Mouse (Mus musculus): ENCODE data around the gene Nr4a3.

Gene Nr4a3

DNA sequence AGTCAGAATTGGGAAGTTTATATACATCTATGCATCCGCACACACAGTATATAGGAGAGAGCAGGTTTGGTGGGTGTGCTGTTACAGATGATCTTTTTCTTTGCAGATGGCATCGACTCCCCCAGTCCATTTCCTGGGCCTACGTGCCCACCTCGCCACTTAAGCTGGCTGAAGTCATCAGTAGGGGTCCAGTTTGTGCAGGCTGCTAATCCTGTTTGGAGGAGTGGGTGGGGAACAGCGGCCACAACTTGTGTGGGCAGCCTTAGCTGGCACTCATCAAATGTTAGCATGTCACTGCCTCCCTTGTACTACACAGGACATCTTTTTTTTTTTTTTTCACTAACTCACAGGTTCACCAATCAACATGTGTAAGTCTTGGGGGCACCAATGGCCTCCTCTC lies 5.5 kb downstream of the Nr4a3 start:
- DNase-seq, result no peak

DNA sequence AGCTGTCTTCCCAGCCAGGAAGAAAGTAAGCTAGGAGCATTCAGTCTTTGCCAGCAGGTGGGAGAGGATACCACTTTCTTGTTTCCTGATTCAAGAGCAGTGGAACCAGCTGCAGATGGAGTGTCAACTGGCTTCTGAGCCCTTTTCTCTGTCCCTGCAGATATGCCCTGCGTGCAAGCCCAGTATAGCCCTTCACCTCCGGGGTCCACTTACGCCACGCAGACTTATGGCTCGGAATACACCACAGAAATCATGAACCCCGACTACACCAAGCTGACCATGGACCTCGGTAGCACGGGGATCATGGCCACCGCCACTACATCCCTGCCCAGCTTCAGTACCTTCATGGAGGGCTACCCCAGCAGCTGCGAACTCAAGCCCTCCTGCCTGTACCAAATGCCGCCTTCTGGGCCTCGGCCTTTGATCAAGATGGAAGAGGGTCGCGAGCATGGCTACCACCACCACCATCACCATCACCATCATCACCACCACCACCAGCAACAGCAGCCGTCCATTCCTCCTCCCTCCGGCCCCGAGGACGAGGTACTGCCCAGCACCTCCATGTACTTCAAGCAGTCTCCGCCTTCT lies 6.2 kb downstream of the Nr4a3 start:
- DNase-seq, result no peak

DNA sequence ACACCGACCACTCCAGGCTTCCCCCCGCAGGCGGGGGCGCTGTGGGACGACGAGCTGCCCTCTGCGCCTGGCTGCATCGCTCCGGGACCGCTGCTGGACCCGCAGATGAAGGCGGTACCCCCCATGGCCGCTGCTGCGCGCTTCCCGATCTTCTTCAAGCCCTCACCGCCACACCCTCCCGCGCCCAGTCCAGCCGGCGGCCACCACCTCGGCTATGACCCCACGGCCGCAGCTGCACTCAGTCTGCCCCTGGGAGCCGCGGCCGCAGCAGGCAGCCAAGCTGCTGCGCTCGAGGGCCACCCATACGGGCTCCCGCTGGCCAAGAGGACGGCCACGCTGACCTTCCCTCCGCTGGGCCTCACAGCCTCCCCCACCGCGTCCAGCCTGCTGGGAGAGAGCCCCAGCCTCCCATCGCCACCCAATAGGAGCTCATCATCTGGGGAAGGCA lies 6.7 kb downstream of the Nr4a3 start:
- DNase-seq, result peak in 1 of 2 experiments; percentile 14

DNA sequence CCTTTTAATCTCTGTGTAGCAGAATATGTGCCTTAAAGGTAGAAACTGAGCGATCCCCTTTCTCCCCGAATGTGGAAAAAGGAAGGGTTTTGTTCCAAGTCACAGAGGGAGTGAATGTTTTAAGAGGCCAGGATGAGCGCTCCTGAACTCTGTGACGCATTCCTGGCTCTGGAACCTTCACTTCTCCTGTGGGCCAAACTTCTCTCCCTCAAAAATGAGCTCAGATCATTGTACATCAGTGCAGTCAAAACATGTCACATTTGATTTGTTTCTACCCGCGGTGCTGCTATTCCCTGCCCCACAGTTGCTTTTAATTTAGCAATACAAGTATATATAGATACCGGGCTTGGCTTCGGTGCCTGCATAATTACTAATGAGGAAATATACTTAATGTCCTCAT lies 16.8 kb downstream of the Nr4a3 start:
- no peak for DNase-seq

DNA sequence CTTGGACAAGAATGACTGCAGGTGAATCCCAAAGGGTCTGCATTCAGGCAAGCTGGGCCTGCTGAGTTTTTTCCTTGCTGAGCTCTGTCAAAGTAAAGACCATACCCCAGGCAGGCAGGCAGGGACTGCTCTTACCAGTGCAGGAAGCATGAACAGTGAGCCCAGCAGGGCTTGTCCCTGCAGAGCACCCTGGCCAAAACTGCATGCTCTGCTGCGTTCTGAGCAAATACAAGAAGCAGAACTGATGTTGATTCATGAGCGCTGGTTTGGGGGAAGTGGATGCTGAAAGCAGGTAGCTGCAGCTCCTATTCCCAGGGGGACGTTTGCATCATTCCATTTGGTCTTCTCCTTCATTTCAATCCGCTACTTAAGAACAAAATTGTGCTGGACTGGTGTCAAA lies 19.4 kb downstream of the Nr4a3 start:
- no peak for DNase-seq

DNA sequence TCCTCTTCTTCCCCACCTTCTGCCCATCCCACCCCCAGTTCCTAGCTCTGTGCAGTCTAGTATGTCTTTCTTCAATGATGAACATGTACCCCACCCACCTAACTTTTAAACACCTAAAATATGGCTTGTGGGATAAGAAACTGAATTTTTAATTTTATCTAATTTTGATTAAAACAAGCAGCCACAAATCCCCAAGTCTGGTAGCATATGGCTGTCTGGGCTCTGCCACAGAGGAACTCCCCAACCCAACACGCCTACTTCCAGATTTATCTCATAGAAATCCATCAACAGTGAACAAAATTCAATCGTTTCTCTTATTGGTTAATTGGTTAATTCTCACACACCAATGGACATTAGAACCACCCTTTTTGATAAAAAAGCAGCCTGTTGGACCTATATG lies 21.7 kb downstream of the Nr4a3 start:
- no peak for DNase-seq

DNA sequence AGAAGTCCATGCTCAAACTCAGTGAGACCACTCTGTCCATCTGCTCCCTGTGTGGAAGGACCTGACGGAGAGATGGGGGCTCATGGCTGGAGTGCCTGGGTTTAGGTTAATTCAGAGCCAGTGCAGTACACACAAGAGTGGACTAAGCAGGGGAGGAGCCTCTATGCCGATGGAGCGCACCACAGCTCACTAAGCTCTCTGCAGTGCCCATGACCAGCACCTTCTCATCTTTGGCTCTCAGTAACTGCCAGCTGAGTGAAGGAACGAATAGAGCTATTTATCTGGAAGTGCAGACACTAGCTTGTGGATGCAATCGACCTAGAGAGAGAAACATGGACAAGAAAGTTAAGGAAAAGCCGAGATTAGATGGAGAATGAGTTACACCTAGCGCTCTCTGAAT lies 24.2 kb downstream of the Nr4a3 start:
- no peak for DNase-seq

DNA sequence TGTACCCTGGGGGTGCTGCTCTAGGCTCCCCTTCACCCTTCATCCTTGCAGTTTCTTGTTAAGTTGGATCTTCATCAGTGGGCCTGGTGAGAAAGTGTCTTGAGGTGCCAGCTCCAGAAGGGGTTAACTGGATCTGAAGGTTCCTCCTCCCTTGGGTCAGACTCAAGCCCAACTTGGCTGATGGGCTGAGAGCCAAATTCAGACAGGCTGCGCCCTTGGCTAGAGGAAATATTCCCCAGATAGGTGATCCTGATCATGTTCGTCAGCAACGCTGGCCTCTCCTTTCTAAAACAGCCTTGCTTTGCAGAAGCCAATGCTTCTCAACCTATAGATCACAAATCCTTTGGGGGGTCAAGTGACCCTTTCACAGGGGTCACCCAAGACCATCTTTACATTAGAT lies 27.1 kb downstream of the Nr4a3 start:
- peak in 1 of 2 experiments; percentile 19 for DNase-seq

DNA sequence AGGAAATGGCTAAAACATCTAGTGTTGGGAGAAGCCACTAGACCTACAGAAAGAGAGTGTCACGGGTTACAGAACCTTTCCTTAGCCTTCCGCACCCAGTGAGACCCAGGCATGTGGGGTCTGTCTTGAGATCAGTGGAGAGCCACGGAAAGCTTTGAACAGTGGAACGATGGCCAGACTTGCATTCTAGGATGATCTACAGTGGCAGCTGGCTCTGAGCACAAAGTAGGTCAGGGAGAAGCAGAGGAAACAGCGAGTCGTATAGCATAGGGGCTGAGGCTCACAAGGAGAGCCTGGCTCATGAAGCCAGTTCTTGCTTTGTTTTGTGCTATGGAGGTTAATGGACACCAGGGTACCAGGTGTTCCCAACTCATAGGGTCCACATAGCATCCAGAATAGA lies 28.4 kb downstream of the Nr4a3 start:
- no peak for DNase-seq

DNA sequence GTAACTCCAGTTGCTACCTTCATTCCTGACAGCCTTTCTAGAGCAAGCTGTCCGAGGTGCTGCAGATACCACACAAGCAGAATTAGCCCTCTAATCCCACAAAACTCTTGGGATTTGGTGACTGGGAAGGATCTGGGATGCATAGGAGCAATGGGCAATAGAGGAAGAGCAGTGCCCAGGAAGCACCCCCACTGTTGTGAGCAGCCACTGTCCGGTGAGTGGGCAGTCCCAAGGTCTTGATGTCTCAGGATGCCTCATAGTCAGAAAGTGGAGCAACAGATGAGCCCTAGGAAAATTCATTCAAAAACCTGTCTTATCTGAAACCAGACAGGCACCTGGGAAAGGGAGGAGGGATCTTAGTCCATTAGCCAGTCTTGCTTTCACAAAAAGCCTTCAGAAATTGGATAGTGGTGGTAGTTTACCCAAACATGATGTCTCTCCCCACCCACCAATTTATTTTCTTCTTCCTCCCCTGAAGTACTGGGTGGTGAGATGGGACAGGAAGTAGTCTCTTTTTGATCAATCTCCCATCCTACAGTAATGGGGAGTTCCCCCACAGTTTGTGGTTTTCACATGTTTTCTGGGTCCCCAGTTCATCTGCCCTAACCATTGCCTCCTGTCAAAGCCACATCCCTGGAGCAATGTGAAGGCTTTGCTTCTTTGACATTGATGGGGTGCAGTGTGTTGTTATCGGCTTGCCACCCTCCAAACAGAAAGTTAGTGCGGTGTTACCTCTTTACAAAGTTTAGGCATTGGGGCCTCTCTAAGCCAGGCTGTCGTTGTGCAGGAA lies 29.7 kb downstream of the Nr4a3 start:
- DNase-seq, result no peak

DNA sequence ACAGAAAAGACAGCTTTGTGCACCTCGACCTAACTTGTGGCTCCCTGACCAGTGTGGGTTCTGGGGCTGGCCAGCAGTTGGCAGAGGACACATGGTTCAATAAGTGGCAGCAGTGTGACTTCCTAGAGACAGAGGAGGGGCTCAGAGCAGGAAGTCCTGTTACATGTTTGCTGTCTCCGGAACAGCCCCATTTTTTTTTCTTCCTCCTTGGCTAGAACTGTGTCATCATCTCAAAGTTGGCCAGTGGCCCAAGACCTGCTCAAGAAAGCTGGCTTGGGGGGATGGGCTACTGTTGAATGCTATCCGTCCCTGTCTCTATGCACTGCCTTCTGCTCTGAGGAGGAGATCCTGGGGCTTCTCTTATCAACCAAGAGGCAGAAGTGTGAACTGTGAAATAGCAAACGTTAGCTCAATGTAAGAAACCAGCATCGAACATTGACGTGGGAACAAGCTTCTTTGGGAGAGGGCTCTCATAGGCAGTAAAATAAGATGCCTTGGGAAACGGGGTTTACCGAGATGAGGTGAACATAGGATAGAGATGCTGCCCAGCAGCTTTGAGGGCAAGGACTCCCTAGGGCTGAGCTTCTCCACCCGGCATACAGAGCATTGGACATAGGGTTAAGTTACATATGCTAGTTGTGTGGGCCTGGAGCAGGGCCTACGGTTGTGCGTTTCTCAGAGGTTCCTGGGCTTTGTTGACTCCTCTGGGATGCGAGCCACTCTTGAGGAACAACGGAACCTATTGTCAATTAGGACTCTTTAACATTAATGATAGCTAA lies 31.9 kb downstream of the Nr4a3 start:
- peak in 1 of 2 experiments; percentile 35 for DNase-seq

DNA sequence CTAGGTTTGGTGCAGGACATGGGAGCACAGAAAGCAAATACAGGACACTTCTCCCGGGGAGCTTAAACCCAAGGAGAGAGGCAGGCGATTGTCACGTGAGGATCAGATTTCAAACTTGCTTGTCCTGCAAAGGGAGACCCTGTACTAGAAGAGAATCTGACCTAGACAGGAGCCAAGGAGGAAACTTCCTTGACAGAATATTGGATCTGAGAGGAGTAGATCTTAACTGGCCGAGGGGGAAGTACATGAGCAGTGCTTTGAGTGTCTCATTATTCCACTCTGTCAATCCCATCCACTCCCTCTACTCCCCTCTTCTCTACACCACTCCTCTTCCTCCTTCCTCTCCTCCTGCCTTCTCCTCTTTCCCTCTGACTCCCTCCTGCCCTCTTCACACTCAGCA lies 33.3 kb downstream of the Nr4a3 start:
- DNase-seq, result no peak

DNA sequence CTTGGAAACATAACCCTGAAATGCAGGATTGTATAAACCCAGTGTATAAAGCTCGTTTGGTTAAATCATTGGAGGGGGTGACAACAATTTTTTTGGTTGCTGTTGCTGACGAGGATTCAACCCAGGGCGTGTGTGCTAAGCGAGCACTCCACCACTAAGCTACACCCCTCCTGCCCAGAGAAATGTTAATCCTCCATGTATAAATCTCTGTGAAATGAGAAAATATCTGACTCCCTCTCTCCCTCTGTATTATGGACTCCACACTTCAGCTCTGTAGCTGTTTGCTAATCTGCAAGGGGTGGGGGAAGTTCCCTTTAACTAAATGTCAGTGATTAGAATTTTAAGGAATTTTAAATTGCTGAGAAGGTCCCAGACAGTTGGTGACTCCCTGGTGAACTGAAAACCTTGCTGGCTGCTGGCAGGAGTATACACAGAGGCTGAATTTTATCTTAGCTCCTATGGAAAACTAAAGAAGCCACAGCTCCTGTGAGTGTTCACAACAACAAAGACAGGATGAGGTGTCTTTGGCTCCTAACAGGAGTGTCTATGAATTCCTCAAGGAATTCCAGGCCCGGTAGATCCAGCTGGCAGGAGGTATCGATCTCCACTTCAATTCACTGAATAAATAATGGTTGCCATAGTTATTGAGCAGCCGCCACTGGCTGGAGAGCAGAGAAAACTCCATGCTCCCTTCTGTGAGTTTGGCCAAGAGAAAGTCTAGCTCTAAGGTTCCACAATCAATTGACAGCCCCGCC lies 34.5 kb downstream of the Nr4a3 start:
- DNase-seq, result no peak

DNA sequence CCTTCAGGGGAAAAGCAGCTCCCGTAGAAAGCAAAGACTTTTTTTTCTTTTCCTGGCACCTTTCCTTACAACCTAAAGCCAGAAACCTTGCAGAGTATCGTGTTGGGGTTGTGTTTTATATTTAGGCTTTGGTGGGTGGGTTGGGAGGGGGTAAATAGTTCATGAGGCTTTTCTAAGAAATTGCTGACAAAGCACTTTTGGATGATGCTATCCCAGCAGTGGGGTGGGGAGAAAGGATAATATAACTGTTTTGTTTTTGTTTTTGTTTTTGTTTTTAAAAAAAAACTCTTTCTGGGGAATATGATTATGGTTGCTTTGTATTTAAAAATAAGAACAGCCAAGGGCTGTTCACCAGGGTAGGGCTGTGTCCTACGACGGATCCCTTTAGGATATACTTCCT lies 38.5 kb downstream of the Nr4a3 start:
- DNase-seq, result no peak

DNA sequence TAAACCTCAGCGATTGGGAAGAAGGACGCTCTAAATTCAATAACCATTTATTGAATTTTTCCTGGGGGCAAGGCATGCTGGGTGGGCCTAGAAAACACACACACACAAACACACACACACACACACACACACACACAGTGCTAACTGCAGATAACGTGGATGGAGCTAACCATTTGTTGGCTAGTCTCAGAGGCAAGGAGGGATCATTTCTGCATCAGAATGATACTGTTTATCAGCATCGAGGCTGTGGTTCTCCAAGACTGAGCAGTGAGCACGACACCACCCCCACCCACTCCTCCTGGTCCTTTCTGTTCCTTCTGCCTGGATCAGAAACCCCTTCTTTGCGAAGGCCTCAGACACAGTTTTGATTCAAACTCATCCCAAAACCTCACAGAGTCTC lies 41.7 kb downstream of the Nr4a3 start:
- DNase-seq, result no peak

DNA sequence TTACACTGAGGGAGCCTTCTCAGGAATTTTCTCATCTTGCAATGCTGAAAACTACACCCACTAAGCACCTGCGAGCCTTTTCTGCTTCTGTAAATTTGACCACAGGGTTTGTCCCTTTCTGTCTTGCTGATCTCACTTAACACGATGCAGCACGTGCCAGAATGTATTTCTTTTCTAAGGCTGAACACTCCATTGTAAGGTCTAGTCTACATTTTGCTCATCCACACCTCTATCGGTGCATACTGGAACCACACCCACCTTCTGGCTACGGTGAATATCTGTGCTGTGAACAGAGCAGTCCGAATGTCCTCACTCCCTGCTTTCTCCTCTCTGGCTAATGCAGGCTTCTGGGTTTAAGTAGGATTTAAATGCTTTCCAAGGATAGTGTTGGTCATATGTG lies 42.5 kb downstream of the Nr4a3 start:
- no peak for DNase-seq

DNA sequence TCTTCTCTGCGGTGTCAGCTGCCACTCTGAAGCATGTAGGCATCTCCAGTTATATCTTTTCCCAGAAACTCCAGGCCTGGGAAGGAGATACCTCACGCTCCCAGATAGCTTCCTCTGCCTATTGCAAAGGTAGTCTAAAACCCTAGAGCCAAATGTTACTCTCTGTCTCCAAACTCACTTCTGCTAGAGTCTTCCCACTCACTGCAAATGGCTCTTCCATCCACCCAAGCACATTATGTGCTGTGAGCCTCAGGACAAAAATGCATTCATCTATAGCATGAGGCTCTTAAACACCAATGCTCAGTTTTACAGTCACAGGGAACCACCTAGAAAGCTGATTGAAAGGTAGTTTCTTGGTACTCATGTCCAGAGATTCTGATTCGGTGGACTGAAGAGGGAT lies 48.3 kb downstream of the Nr4a3 start:
- no peak for DNase-seq

DNA sequence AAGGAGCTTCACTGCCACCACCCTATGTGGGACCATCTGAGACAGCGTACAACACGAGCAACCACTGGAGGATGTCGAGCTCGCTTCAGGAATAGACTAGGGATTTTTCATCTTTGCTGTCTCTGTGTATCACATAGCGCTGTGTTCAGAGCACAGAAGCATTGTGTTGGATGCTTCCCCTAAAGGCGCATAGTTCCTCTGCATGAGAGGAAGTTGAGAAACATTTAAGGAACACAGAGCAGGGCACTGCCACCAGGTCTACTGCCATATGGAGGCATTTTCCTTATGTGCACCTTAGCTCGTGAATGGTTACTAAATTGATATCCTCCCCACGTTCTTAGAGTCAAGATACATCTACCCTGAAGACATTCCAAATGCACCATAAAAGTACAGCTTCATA lies 55.3 kb downstream of the Nr4a3 start:
- no peak for DNase-seq

DNA sequence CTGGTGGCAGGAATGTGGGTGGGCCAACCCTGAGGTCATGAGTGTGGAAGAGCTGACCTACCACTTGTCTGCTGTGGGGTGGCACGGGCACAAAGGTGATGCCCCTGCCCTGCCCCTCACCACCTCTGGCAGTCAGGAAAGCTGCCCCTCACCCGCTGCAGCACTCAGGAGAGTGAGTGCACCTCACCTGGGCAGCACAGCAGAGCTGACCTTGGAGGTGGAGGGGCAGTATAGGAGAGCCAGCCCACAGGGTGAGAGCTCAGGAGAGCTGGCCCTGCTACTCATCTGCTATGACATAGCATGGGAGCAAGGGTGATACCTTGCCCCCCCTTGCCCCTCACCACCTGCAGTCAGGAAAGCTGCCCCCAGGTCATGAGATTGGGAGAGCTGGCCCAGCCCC lies 57.0 kb downstream of the Nr4a3 start:
- DNase-seq, result no peak

DNA sequence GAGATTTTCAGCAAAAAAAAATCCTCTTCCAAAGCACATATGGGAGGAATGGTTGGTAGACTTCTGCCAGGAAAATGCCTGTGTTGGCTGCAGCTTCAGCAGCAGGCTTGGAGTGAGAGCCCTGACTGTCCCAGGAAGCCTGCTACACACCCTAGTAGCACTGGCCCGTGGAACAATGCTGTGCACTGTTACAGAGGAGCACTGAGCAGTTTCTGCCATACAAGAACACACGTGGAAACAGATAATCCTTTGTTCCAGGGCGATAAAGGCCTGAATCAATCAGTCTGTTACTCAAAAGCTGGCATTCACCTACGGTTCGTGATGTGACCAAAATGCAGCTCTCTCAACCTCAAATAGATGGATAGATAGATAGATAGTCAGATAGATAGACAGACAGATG lies 60.4 kb downstream of the Nr4a3 start:
- DNase-seq, result no peak

DNA sequence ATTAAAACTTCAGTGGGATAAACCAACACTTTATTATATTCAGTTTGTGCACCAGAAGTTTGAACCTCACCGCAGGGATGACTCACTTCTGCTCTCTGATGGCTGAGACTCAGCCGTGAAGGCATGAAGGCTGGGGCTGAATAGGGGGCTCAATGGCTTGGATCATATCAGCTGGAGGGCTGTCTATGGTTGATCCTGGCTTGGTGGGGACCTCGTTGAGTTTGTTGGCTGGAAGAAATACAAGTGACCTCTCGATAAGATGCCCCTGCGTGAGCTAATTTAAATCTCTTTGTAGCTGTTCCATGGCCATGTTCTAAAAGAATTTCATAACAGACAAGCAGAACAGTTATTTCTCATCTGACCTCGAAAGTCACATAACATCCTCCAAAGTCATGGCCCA lies 62.1 kb downstream of the Nr4a3 start:
- no peak for DNase-seq

DNA sequence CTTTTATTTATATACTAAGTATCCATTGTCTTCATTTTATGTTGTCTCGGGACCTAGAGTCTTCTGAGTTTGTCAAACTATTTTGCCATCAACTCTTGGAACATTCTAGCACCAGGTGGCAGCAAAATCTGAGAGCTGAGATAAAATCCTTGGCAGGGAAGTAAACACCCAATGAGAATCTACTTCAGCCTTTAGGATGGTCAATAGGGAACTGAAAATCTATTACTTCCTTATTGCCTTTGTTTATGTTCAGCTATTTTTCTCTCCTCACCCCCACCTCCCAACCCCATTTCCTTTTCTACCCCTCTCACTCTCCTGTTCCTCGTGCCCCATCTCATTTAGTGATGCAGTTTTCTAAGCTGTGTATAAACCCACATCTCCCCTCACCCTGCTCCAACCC lies 63.6 kb downstream of the Nr4a3 start:
- DNase-seq, result no peak

DNA sequence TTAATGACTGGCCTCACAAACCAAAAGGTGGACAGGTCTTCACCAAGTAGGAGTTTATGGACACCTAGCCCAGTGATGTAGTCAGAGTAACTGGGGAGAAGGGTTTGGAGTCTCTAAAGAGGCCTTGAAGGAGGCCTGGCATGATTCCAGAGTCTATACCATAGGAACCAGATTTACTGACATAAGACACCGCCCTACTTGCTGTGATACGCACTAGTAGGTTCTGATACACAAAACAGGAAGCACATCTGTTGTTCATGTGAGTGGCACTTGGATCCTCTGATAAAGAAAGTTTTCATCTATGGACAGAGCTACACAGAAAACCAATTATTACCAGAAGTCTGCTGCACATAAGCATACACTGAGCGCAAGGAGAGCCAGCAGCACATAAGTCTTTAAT lies 65.4 kb downstream of the Nr4a3 start:
- no peak for DNase-seq
